Mouse (Mus musculus): ENCODE results near the gene Olfm3. TPM values are rescaled to one million over a fixed set of nuclear protein-coding genes. Genes with fewer than 3 reads are reported as not detected.

The Olfm3 gene
- polyA plus RNA-seq, 1 experiment, result not detected

DNA sequence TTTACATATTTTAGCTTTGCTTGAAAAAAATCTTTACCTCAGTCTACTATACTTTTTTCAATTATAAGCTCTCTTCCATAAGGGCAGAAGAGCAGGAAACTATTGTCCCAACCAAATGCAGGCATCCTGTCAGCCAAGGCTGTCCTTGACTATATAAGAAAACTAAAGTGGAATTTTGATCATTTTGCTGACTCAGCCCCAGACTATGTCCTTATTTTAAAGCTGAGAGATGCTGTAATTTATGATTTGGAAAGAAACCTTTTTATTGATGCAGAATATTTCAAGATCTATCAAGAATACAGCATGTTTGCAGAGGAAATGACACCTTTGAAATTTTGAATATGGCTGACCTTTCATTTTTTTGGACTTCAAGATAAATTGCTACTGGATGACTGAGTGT lies 51.0 kb downstream of the Olfm3 start:
- Histone ChIP-seq H3K4me1 (ENCODE audit: control insufficient read depth, insufficient read depth, low read length) (no peaks in the 10 kb centered on the region), H3K4me3 (ENCODE audit: insufficient read depth, low read length) (no peak overlapping the region), H3K27ac (ENCODE audit: insufficient read depth, low read length) (no peak overlapping the region)
- no peak for TF ChIP-seq POLR2A (IDR thresholded peaks at IDR 0.05; ENCODE audit: low read depth, low read length)
- no peak for TF ChIP-seq CTCF (IDR thresholded peaks at IDR 0.05; ENCODE audit: borderline replicate concordance, insufficient read depth, low read length)

DNA sequence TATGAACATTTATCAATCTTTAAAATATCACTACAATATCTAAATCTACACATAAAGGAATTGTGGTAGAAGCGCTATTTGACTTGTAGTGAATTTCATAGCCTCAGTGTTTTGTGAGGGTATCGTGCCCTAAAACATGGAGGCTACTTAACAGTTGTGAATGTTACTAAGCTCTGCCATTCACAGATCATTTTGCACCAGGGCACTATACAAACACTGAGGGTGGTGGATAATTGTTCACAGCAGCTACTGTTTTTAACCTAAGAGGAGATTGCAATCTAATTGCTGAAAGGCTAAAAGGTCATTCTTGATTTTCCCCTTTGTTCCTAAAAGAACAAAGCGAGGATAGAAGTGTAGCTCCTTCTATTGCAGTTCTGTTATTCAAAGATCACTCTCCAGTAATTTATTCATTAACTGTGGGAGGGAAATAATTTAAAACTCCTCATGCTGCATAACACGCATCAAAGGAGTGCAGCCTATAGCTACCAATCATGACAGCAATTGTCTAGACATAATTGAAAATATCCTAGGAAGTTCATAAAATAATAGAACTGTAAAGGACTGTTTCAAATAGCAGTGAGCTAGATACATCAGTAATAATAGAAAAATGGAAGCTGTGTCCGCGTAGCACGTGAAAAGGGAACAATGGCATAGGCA lies 55.6 kb downstream of the Olfm3 start:
- no peaks in the 10 kb centered on the region for H3K4me1 ChIP-seq (ENCODE audit: control insufficient read depth, insufficient read depth, low read length)
- no peak for TF ChIP-seq POLR2A (IDR thresholded peaks at IDR 0.05; ENCODE audit: low read depth, low read length)
- no peak for TF ChIP-seq CTCF (IDR thresholded peaks at IDR 0.05; ENCODE audit: borderline replicate concordance, insufficient read depth, low read length)
- no peak overlapping the region for H3K27ac ChIP-seq (ENCODE audit: insufficient read depth, low read length)

DNA sequence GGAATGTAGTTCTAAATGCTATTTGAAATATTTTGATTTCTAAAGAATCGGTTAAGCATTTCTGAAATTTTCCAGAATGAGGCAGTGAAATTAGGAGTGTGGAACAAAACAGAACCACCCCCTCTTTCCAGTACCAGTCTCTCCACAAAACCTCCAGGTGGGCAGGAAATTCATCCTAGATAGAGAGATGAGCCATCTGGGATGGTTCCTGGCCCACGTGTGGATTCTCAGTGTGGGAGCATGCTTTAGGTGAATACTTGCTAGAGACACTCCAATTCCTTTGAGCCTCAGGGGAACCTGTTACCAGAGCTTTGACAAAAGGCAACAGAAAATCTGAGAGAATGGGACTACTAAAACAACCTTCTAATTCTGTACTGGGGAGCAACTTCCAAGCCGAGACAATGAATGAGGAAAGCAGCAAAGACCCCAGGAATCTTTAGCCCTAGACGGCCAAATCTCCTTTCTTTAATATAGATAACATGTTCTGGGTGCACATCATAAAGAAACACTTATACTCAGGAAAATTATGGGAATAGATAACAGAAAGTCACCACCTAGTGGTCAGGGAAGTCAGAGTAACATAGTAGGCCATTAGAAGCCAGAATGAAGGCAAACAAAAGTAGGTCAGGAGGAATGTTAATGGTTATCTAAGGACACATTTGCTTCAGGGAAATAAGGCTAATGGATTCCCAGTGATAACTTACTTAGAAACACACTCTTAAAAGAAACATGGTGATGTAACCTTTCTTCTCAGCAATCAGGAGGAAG lies 58.6 kb downstream of the Olfm3 start:
- TF ChIP-seq CTCF (IDR thresholded peaks at IDR 0.05; ENCODE audit: borderline replicate concordance, insufficient read depth, low read length) (no peak), POLR2A (IDR thresholded peaks at IDR 0.05; ENCODE audit: low read depth, low read length) (no peak)
- Histone ChIP-seq H3K27ac (ENCODE audit: insufficient read depth, low read length) (no peak overlapping the region), H3K4me1 (ENCODE audit: control insufficient read depth, insufficient read depth, low read length) (no peaks in the 10 kb centered on the region), H3K4me3 (ENCODE audit: insufficient read depth, low read length) (no peak overlapping the region)

More for the DNA sequence above, 55.6 kb downstream of the Olfm3 start:
- no peak overlapping the region for H3K4me3 ChIP-seq (ENCODE audit: insufficient read depth, low read length)

DNA sequence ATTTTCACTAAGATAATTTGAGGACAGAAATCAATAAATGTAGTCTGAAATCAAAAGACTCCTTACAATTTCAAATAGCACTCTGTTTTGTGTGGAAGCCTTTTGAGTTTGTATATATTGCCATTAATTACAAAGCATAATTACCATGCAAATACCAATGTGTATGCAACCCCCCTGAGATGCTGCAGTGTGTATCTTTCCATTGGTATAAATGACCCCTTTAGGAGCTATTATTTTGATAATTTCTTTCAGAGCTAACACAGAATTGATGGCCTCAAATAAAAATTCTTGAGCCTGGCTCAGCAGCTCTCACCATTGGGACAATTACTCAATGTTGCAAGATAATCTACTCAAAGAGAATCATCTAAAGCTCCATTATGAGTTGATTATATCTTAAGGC lies 67.3 kb downstream of the Olfm3 start:
- H3K4me1 ChIP-seq (ENCODE audit: control insufficient read depth, insufficient read depth, low read length), result no peaks in the 10 kb centered on the region
- TF ChIP-seq POLR2A (IDR thresholded peaks at IDR 0.05; ENCODE audit: low read depth, low read length) (no peak), CTCF (IDR thresholded peaks at IDR 0.05; ENCODE audit: borderline replicate concordance, insufficient read depth, low read length) (no peak)
- H3K27ac ChIP-seq (ENCODE audit: insufficient read depth, low read length), result no peak overlapping the region
- H3K4me3 ChIP-seq (ENCODE audit: insufficient read depth, low read length), result no peak overlapping the region

DNA sequence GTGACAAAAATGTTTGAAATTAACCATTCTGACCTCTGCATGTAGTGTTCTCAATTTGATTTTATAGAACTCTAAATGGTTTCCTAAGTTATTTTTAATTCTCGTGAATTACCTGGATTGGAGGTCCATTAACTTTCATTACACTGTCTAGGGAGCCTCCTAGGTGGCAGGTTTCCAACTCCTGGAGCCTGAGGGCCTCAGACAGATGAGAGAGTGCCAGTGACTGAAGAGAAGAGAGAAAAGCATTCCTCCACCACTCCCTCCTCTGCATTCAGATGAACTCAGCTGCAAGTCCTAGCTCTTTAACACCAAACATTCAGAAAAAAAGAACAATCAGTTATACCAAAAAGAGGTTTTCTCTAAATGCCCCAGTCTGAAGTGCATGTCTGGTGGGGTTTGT lies 68.6 kb downstream of the Olfm3 start:
- Histone ChIP-seq H3K27ac (ENCODE audit: insufficient read depth, low read length) (no peak overlapping the region), H3K4me1 (ENCODE audit: control insufficient read depth, insufficient read depth, low read length) (no peaks in the 10 kb centered on the region), H3K4me3 (ENCODE audit: insufficient read depth, low read length) (no peak overlapping the region)
- TF ChIP-seq POLR2A (IDR thresholded peaks at IDR 0.05; ENCODE audit: low read depth, low read length), result no peak
- no peak for TF ChIP-seq CTCF (IDR thresholded peaks at IDR 0.05; ENCODE audit: borderline replicate concordance, insufficient read depth, low read length)

DNA sequence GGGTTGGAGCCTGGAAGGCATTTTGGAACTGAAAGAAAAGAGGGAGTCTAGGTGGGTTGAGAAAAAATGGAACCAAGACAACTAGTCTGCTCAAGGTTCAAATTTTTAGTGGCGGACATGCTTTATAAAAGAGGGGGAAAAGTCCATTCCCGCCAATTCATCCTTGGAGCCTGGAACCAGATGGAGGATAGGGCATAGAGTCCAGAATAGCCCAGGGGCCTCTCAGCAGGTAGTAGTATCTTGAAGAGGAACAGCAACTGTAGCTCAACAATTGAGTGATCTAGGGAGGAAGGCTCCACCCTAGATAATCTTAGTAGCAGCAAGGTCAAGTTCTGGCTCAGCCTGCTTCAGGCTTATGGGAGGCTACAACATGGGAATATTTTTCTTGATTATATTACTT lies 87.0 kb downstream of the Olfm3 start:
- H3K27ac ChIP-seq (ENCODE audit: insufficient read depth, low read length), result no peak overlapping the region
- no peak overlapping the region for H3K4me3 ChIP-seq (ENCODE audit: insufficient read depth, low read length)
- H3K4me1 ChIP-seq (ENCODE audit: control insufficient read depth, insufficient read depth, low read length), result no peaks in the 10 kb centered on the region
- TF ChIP-seq POLR2A (IDR thresholded peaks at IDR 0.05; ENCODE audit: low read depth, low read length), result no peak
- TF ChIP-seq CTCF (IDR thresholded peaks at IDR 0.05; ENCODE audit: borderline replicate concordance, insufficient read depth, low read length), result no peak

DNA sequence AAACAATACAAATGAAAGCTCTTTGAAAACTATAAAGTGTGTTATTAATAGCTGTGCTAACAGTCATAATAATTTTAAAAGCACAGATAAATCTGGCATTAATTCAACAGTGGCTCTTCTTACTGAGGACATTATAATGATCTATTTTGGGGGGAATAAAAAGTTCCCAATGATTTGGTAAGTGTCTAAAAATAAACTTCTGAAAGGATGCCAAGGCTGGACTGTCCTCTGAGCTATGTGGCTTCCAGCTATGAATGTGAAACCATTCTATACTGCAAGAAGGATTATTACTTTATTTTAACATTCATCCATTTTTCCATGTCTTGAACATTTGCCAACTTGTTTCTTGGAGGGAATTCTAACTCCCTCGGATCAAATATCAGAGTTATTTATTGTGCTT lies 92.1 kb downstream of the Olfm3 start:
- Histone ChIP-seq H3K4me1 (ENCODE audit: control insufficient read depth, insufficient read depth, low read length) (no peaks in the 10 kb centered on the region), H3K27ac (ENCODE audit: insufficient read depth, low read length) (no peak overlapping the region), H3K4me3 (ENCODE audit: insufficient read depth, low read length) (no peak overlapping the region)
- TF ChIP-seq CTCF (IDR thresholded peaks at IDR 0.05; ENCODE audit: borderline replicate concordance, insufficient read depth, low read length) (no peak), POLR2A (IDR thresholded peaks at IDR 0.05; ENCODE audit: low read depth, low read length) (no peak)

DNA sequence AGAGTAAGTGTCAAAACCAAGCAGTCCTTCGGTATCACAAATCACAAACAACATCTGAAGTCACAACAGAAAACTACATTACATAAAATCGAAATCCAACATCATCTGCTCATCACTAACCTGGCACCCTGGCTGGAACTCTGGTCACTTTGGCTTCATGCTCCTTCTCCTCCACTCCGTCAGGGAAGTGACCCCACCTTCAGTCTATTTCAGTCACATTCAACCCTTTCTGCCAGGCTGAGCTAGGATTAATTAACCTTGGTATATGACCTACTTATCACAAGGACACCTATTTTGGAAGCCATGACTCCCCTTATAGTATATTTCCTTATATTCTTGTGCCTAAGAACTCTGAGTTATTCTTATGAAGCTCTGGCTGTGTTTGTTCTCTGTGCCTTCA lies 123.7 kb downstream of the Olfm3 start:
- Histone ChIP-seq H3K4me1 (ENCODE audit: control insufficient read depth, insufficient read depth, low read length) (0 out of 2 replicates have a peak, but pooled peaks cover 2% of the 10 kb centered on the region), H3K27ac (ENCODE audit: insufficient read depth, low read length) (peak overlapping the region; percentile 92), H3K4me3 (ENCODE audit: insufficient read depth, low read length) (no peak overlapping the region)
- no peak for TF ChIP-seq POLR2A (IDR thresholded peaks at IDR 0.05; ENCODE audit: low read depth, low read length)
- no peak for TF ChIP-seq CTCF (IDR thresholded peaks at IDR 0.05; ENCODE audit: borderline replicate concordance, insufficient read depth, low read length)

DNA sequence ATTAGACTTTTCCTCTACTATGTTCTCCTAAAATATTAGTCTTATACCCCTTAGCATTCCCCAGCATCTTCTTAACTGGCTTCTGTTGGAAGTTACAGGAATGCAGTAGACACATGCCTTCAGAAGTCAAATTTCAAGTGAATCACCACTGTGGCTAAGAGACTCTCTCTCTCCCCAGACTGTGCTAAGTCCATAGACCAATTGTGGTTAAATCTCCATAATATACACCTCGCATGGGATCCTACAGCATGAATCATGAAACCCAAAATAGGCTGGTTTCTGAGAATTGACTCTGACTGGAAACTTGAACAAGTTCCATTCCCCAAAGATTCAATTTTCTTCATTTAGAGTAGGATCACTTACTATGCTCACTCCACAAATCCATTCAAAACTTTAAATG lies 124.2 kb downstream of the Olfm3 start:
- peak overlapping the region; percentile 95 for H3K27ac ChIP-seq (ENCODE audit: insufficient read depth, low read length)
- H3K4me3 ChIP-seq (ENCODE audit: insufficient read depth, low read length), result no peak overlapping the region
- TF ChIP-seq CTCF (IDR thresholded peaks at IDR 0.05; ENCODE audit: borderline replicate concordance, insufficient read depth, low read length), result no peak
- peak; percentile 10; the same call in 1 of the 2 replicates for TF ChIP-seq POLR2A (IDR thresholded peaks at IDR 0.05; ENCODE audit: low read depth, low read length)
- 0 out of 2 replicates have a peak, but pooled peaks cover 2% of the 10 kb centered on the region for H3K4me1 ChIP-seq (ENCODE audit: control insufficient read depth, insufficient read depth, low read length)

DNA sequence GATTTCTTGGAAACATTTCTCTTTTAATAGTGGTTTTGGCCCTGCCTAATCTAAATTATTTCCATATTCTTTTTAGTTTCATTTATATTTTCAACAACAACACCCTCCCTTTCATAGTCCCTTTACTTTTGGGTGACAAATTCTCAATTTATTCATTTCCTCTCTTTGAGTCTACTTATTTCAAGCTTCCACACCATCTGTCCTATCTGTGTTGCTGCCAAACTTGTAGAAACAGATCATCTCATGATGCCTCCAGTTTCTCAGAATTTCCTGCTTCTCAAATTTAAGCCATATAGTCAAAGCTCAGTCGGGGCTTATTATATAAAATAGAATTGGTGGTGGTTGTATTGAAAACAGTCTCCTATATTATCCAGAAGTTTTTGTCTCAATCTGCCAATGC lies 124.7 kb downstream of the Olfm3 start:
- Histone ChIP-seq H3K4me3 (ENCODE audit: insufficient read depth, low read length) (no peak overlapping the region), H3K27ac (ENCODE audit: insufficient read depth, low read length) (peak overlapping the region; percentile 95), H3K4me1 (ENCODE audit: control insufficient read depth, insufficient read depth, low read length) (0 out of 2 replicates have a peak, but pooled peaks cover 2% of the 10 kb centered on the region)
- no peak for TF ChIP-seq CTCF (IDR thresholded peaks at IDR 0.05; ENCODE audit: borderline replicate concordance, insufficient read depth, low read length)
- no peak for TF ChIP-seq POLR2A (IDR thresholded peaks at IDR 0.05; ENCODE audit: low read depth, low read length)

Measured in embryonic fibroblast, embryonic 13.5 days (primary cell).